Mouse (Mus musculus) myocyte (in vitro differentiated cells): ENCODE measurements around the gene Hoxc11. TPM values are rescaled to one million over a fixed set of nuclear protein-coding genes. Genes with fewer than 3 reads are reported as not detected.

Source experiments
- H3K27me3 ChIP-seq: one replicate; pipeline ENCODE4 v1.6.1; 2011; ENCODE audit not compliant: control insufficient read depth, insufficient read depth, insufficient read length
- H3K36me3 ChIP-seq: one replicate; pipeline ENCODE4 v1.6.1; 2011; ENCODE audit not compliant: control insufficient read depth, insufficient read depth
- H3K4me2 ChIP-seq: one replicate; pipeline ENCODE4 v1.6.1; 2011; ENCODE audit warnings: low read depth, control low read depth
- H3K4me3 ChIP-seq: one replicate; pipeline ENCODE4 v1.5.1; 2011; ENCODE audit warnings: mild to moderate bottlenecking, control low read depth, moderate library complexity
- H3K79me2 ChIP-seq: one replicate; pipeline ENCODE4 v1.6.1; 2011; ENCODE audit not compliant: control insufficient read depth, insufficient read depth
- H3ac ChIP-seq: one replicate; pipeline ENCODE4 v1.6.1; 2011; ENCODE audit not compliant: control insufficient read depth, insufficient read length
- CEBPB ChIP-seq: IDR thresholded peaks from 2 replicates; pipeline ENCODE4 v1.6.1; 2011; ENCODE audit warnings: mild to moderate bottlenecking, moderate library complexity; ENCODE audit not compliant: poor library complexity, insufficient read depth, severe bottlenecking
- E2F4 ChIP-seq: IDR thresholded peaks from one replicate; pipeline ENCODE4 v1.6.1; 2011; ENCODE audit warnings: mild to moderate bottlenecking, control low read depth, moderate library complexity; ENCODE audit not compliant: insufficient read depth
- MAX ChIP-seq: IDR thresholded peaks from one replicate; pipeline ENCODE4 v1.6.1; 2011; ENCODE audit warnings: low read depth, mild to moderate bottlenecking, control low read depth
- MYOD1 ChIP-seq, 3 experiments: IDR thresholded peaks; one replicate each; pipeline ENCODE4 v1.6.1; 2011; ENCODE audit warnings: control low read depth in 2 of 3, low read depth in 2 of 3, mild to moderate bottlenecking in 2 of 3, moderate library complexity in 1 of 3; ENCODE audit not compliant: insufficient read length in 2 of 3, control insufficient read depth in 1 of 3
- MYOG ChIP-seq, 3 experiments: IDR thresholded peaks; one replicate each; pipeline ENCODE4 v1.6.1; 2011; ENCODE audit warnings: control low read depth in 2 of 3, low read depth in 2 of 3, mild to moderate bottlenecking in 2 of 3; ENCODE audit not compliant: insufficient read length in 2 of 3, control insufficient read depth in 1 of 3, insufficient read depth in 1 of 3
- POLR2A ChIP-seq: IDR thresholded peaks from one replicate; pipeline ENCODE4 v1.6.1; 2011; ENCODE audit warnings: low read depth, mild to moderate bottlenecking, control low read depth, moderate library complexity; ENCODE audit not compliant: insufficient read length
- POLR2AphosphoS2 ChIP-seq: IDR thresholded peaks from one replicate; pipeline ENCODE4 v1.6.1; 2011; ENCODE audit warnings: low read depth, control low read depth; ENCODE audit not compliant: insufficient read length
- REST ChIP-seq: IDR thresholded peaks from one replicate; pipeline ENCODE4 v1.6.1; 2011; ENCODE audit warnings: mild to moderate bottlenecking, control low read depth, moderate library complexity; ENCODE audit not compliant: insufficient read depth, insufficient read length
- SRF ChIP-seq: IDR thresholded peaks from one replicate; pipeline ENCODE4 v1.6.1; 2011; ENCODE audit warnings: low read depth; ENCODE audit not compliant: control insufficient read depth, insufficient read length
- TCF12 ChIP-seq: IDR thresholded peaks from one replicate; pipeline ENCODE4 v1.6.1; 2011; ENCODE audit warnings: mild to moderate bottlenecking, control low read depth; ENCODE audit not compliant: poor library complexity, insufficient read depth, severe bottlenecking
- TCF3 ChIP-seq: IDR thresholded peaks from one replicate; pipeline ENCODE4 v1.6.1; 2011; ENCODE audit warnings: low read depth, control low read depth; ENCODE audit not compliant: insufficient read length
- USF1 ChIP-seq: IDR thresholded peaks from one replicate; pipeline ENCODE4 v1.6.1; 2011; ENCODE audit warnings: low read depth, mild to moderate bottlenecking, control low read depth, moderate library complexity
- polyA plus RNA-seq: library from polyadenylated mRNA; unstranded; fragments of >200 nt; fragmentation: generic; extraction: Trizol; gene quantifications from one replicate; pipeline ENCODE4 v1.2.1, GENCODE M21; 2012; ENCODE audit warnings: missing spikeins

The Hoxc11 gene
- polyA plus RNA-seq, 1 experiment, result 20.5 TPM

DNA sequence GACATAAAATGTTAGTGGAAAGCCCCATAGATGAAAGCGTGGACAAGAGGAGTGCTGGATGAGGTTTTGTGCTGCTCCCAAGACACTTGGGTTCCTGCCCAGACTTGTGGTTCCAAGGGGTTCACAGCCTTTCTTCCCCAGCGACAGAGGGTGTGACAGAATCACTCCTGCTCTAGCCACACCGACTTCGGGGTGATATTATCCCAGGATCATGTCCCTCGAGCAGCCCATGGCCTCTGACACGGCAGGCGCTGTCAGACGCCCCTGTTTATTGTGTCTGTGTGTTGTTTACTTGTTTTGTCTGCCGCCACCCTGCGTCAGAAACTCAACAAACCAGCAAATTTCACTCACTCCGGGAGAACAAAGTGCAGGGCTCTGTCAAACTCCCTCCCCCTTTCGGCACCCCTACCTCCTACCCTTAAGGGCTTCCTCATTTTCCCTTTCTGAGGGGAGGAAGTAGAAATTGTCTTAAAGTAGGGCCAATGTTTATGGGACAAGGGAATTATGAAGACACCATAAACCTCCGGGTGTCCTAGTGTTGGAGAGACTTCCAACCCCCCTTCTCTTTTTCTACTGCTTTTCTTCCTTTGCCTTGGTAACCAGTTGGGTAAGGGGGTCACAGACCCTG lies 48.7 kb downstream of the Hoxc11 start:
- peak overlapping the region; percentile 98 for H3K4me2 ChIP-seq
- no peaks in the 10 kb centered on the region for H3K36me3 ChIP-seq
- no peaks in the 10 kb centered on the region for H3K27me3 ChIP-seq
- TF ChIP-seq REST, result no peak
- TF ChIP-seq CEBPB, result no peak
- no peak for TF ChIP-seq MYOD1 (IDR thresholded peaks at IDR 0.05; ENCODE audit: control insufficient read depth in 1 of 3, insufficient read length in 2 of 3, low read depth in 2 of 3)
- peak; percentile 19 for TF ChIP-seq POLR2AphosphoS2
- no peak for TF ChIP-seq E2F4
- no peak for TF ChIP-seq TCF12
- TF ChIP-seq MYOG (IDR thresholded peaks at IDR 0.05; ENCODE audit: control insufficient read depth in 1 of 3, insufficient read depth in 1 of 3, insufficient read length in 2 of 3, low read depth in 2 of 3), result peak in 1 of 3 experiments; percentile 3
- no peak for TF ChIP-seq TCF3
- no peak for TF ChIP-seq MAX
- TF ChIP-seq POLR2A, result peak; percentile 33
- no peak for TF ChIP-seq SRF
- no peak for TF ChIP-seq USF1
- H3K4me3 ChIP-seq, result peak overlapping the region; percentile 73
- peaks cover 82% of the 10 kb centered on the region for H3K79me2 ChIP-seq
- no peak overlapping the region for H3ac ChIP-seq

DNA sequence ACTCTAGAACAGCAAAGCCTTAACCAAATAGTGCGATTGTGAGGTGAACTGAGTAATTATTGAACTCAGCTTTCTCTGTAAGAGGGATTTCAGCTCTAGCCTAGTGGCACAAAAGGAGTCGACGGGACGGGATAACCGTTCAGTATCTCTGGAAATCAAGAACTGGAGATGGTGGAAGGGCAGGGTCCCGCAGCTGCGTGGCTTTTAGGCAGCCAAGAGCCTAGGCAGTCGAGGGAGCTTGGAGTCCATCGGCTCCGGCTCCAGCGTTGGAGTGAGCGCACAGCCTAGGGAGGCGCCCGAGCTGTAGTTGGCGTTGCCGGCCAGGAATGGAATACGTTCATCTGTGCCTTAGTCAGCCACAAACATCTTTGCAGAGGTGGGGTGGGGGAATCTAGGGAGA lies 51.1 kb downstream of the Hoxc11 start:
- H3ac ChIP-seq, result peak overlapping the region; percentile 26
- TF ChIP-seq MYOG (IDR thresholded peaks at IDR 0.05; ENCODE audit: control insufficient read depth in 1 of 3, insufficient read depth in 1 of 3, insufficient read length in 2 of 3, low read depth in 2 of 3) (no peak), POLR2A (peak; percentile 60), POLR2AphosphoS2 (peak; percentile 20)
- H3K4me3 ChIP-seq, result peak overlapping the region; percentile 20
- no peaks in the 10 kb centered on the region for H3K27me3 ChIP-seq
- peaks cover 96% of the 10 kb centered on the region for H3K79me2 ChIP-seq
- H3K36me3 ChIP-seq, result no peaks in the 10 kb centered on the region
- H3K4me2 ChIP-seq, result peak overlapping the region; percentile 98

DNA sequence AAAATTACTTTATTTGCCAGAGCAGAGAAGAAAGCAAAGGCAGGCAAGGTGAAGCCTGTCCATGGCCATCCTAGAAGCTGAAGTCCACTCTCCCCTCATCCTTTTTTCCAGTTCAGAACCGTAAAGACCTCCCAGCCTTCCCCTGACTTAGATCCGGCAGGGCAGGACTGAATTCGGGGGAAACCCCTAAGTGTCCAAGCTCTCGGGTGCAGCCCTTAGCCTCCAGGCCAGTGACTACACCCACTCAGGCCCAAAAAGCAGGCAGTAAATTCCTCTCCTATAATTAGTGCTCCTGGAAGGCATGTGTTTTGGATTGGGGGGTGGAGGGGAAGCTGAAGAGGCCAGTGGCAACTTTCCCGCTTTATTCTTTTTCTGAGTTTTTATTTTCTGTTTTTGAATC lies 51.6 kb downstream of the Hoxc11 start:
- H3K4me3 ChIP-seq, result peak overlapping the region; percentile 20
- peak overlapping the region; percentile 98 for H3K4me2 ChIP-seq
- no peak for TF ChIP-seq MYOG (IDR thresholded peaks at IDR 0.05; ENCODE audit: control insufficient read depth in 1 of 3, insufficient read depth in 1 of 3, insufficient read length in 2 of 3, low read depth in 2 of 3)
- no peak for TF ChIP-seq POLR2AphosphoS2
- no peak for TF ChIP-seq MYOD1 (IDR thresholded peaks at IDR 0.05; ENCODE audit: control insufficient read depth in 1 of 3, insufficient read length in 2 of 3, low read depth in 2 of 3)
- TF ChIP-seq SRF, result no peak
- TF ChIP-seq POLR2A, result no peak
- TF ChIP-seq E2F4, result no peak
- TF ChIP-seq CEBPB, result no peak
- TF ChIP-seq REST, result no peak
- TF ChIP-seq MAX, result no peak
- TF ChIP-seq USF1, result no peak
- no peak for TF ChIP-seq TCF3
- TF ChIP-seq TCF12, result no peak
- peaks cover 92% of the 10 kb centered on the region for H3K79me2 ChIP-seq
- H3ac ChIP-seq, result peak overlapping the region; percentile 26
- no peaks in the 10 kb centered on the region for H3K36me3 ChIP-seq
- no peaks in the 10 kb centered on the region for H3K27me3 ChIP-seq

DNA sequence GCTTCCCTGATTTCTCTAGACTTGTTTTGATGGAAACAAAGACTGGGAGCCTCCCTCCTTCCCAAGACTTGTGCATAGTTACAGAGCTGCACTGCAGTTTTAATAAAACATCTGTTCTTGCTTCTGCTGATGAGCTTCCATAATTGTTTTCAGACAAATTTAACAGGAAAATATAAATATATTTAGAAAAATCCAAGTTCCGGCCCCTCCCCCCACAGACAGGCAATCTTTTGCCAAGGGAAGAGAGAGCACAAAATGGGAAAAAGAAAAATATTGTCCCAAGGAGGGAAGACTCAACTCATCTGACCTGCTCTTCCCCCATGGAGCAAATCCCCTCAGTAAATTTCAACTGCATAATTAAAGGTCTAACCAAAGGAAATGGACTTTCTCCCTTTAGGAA lies 52.1 kb downstream of the Hoxc11 start:
- H3K4me3 ChIP-seq, result peak overlapping the region; percentile 20
- TF ChIP-seq TCF12 (no peak), USF1 (no peak), MYOG (IDR thresholded peaks at IDR 0.05; ENCODE audit: control insufficient read depth in 1 of 3, insufficient read depth in 1 of 3, insufficient read length in 2 of 3, low read depth in 2 of 3) (no peak), MAX (no peak), REST (no peak), CEBPB (no peak), SRF (no peak), E2F4 (no peak), MYOD1 (IDR thresholded peaks at IDR 0.05; ENCODE audit: control insufficient read depth in 1 of 3, insufficient read length in 2 of 3, low read depth in 2 of 3) (no peak)
- H3K27me3 ChIP-seq, result no peaks in the 10 kb centered on the region
- H3K4me2 ChIP-seq, result peak overlapping the region; percentile 98
- H3K36me3 ChIP-seq, result no peaks in the 10 kb centered on the region
- H3ac ChIP-seq, result no peak overlapping the region
- H3K79me2 ChIP-seq, result peaks cover 86% of the 10 kb centered on the region

Other genes starting within 250 kb of the Hoxc11 start
- gene Calcoco1, start 232.2 kb upstream of the Hoxc11 start, polyA plus RNA-seq, result 117 TPM
- 5.8 TPM for gene Hoxc13, start 33.3 kb upstream of the Hoxc11 start, polyA plus RNA-seq
- gene Hoxc12, start 17.7 kb upstream of the Hoxc11 start, polyA plus RNA-seq, result 5.6 TPM
- 43.5 TPM for gene Hoxc10, start 12.4 kb downstream of the Hoxc11 start, polyA plus RNA-seq
- gene Hoxc5, start 13.0 kb downstream of the Hoxc11 start, polyA plus RNA-seq, result 1.2 TPM
- 10.5 TPM for gene Hoxc9, start 22.0 kb downstream of the Hoxc11 start, polyA plus RNA-seq
- 0.71 TPM for gene Hoxc8, start 36.2 kb downstream of the Hoxc11 start, polyA plus RNA-seq
- 14.0 TPM for gene Hoxc6, start 43.8 kb downstream of the Hoxc11 start, polyA plus RNA-seq
- gene Hoxc4, start 64.5 kb downstream of the Hoxc11 start, polyA plus RNA-seq, result 3.6 TPM
- 18.6 TPM for gene Smug1, start 212.7 kb downstream of the Hoxc11 start, polyA plus RNA-seq